Mouse (Mus musculus) hindbrain, embryonic 16.5 days (tissue): ENCODE measurements around the gene Cd5l. TPM values are rescaled to one million over a fixed set of nuclear protein-coding genes. Genes with fewer than 3 reads are reported as not detected.
"Not testable (repeated sequence)": the region's sequence is repeated elsewhere in the genome, so short reads cannot be mapped to it uniquely, and the experiment has no call there.

Experiments used
- ATAC-seq: fragments of 200-750 bp; cut with Nextera tagmentation; 2 replicates; pipeline ENCODE4 v1.8.0; 2017; ENCODE audit warnings: moderate TSS enrichment, moderate library complexity
- H3K27ac ChIP-seq: fragments of 300-500 bp; sonication (generic); 2 replicates; pipeline ENCODE4 v1.5.1; 2014; ENCODE audit warnings: low read depth, mild to moderate bottlenecking, control low read depth, low read length, moderate library complexity
- H3K27me3 ChIP-seq: fragments of 300-500 bp; sonication (generic); replicated peaks from 2 replicates; pipeline ENCODE4 v1.6.1; 2014; ENCODE audit warnings: low read length; ENCODE audit not compliant: control insufficient read depth, insufficient read depth
- H3K36me3 ChIP-seq: fragments of 300-500 bp; sonication (generic); 2 replicates; pipeline ENCODE4 v1.6.1; 2014; ENCODE audit warnings: mild to moderate bottlenecking, low read length, moderate library complexity, mixed read lengths; ENCODE audit not compliant: control insufficient read depth, insufficient read depth
- H3K4me1 ChIP-seq: fragments of 300-500 bp; sonication (generic); 2 replicates; pipeline ENCODE4 v1.6.1; 2014; ENCODE audit warnings: low read depth, low read length; ENCODE audit not compliant: control insufficient read depth, insufficient read depth
- H3K4me2 ChIP-seq: fragments of 300-500 bp; sonication (generic); 2 replicates; pipeline ENCODE4 v1.6.1; 2014; ENCODE audit warnings: mild to moderate bottlenecking, low read length, control low read depth, moderate library complexity
- H3K4me3 ChIP-seq: fragments of 300-500 bp; sonication (generic); 2 replicates; pipeline ENCODE4 v1.5.1; 2014; ENCODE audit warnings: mild to moderate bottlenecking, low read length, control low read depth, moderate library complexity
- H3K9ac ChIP-seq: fragments of 300-500 bp; sonication (generic); 2 replicates; pipeline ENCODE4 v1.6.1; 2014; ENCODE audit warnings: low read depth, mild to moderate bottlenecking, control low read depth, low read length, moderate library complexity
- H3K9me3 ChIP-seq: fragments of 300-500 bp; sonication (generic); 2 replicates; pipeline ENCODE4 v1.6.1; 2014; ENCODE audit warnings: mild to moderate bottlenecking, low read length, moderate library complexity; ENCODE audit not compliant: control insufficient read depth
- WGBS: fragments of 180-500 bp; shearing (Covaris S2); extraction: QIAGEN DNeasy Blood & Tissue Kit; methylation state at CpG from one replicate; pipeline ENCODE4 v1.1.7; 2014; 5-methylcytosine and 5-hydroxymethylcytosine counted together
- polyA plus RNA-seq: library from polyadenylated mRNA; unstranded; fragments of >200 nt; fragmentation: Nextera tagmentation; extraction: Ambion mirVana; gene quantifications from 2 replicates; pipeline ENCODE4 v1.2.1, GENCODE M21; 2015

Gene Cd5l
- polyA plus RNA-seq, 1 experiment from 2014 or later, result 0.08 TPM

- Histone ChIP-seq H3K9ac (no peak overlapping the region), H3K36me3 (no peaks in the 10 kb centered on the region), H3K4me3 (no peak overlapping the region), H3K27me3 (no peaks in the 10 kb centered on the region), H3K4me1 (no peaks in the 10 kb centered on the region), H3K27ac (no peak overlapping the region), H3K4me2 (no peak overlapping the region), H3K9me3 (no peaks in the 10 kb centered on the region)
- 76% methylated on average over 5 of the region's 5 CpGs for WGBS
- no peak for ATAC-seq
Measured at GRCm38 (mm10) chr3:87369181-87369580, 11.5 kb downstream of the Cd5l start.

GRCm38 (mm10) chr3:87376195-87377165 is 18.8 kb downstream of the Cd5l start, which contains the start of gene Fcrl1:
Gene Fcrl1, plus strand, starts transcription at chr3:87376387.
- WGBS, result 85% methylated on average over 18 of the region's 18 CpGs
- no peaks in the 10 kb centered on the region for H3K27me3 ChIP-seq
- no peak within 1 kb of the TSS for H3K4me3 ChIP-seq
- no peak within 1 kb of the TSS for H3K9ac ChIP-seq
- no peaks in the 10 kb centered on the region for H3K4me1 ChIP-seq
- H3K36me3 ChIP-seq, result no peaks in the 10 kb centered on the region
- no peaks in the 10 kb centered on the region for H3K9me3 ChIP-seq
- no peak for ATAC-seq
- H3K4me2 ChIP-seq, result no peak within 1 kb of the TSS
- no peak within 1 kb of the TSS for H3K27ac ChIP-seq

- Histone ChIP-seq H3K9ac (no peak overlapping the region), H3K4me1 (no peaks in the 10 kb centered on the region), H3K4me2 (no peak overlapping the region), H3K27ac (no peak overlapping the region), H3K4me3 (no peak overlapping the region), H3K27me3 (no peaks in the 10 kb centered on the region), H3K9me3 (no peaks in the 10 kb centered on the region), H3K36me3 (no peaks in the 10 kb centered on the region)
- 67% methylated on average over 3 of the region's 3 CpGs for WGBS
- no peak for ATAC-seq
Measured at GRCm38 (mm10) chr3:87377228-87377627, 19.5 kb downstream of the Cd5l start.

- Histone ChIP-seq H3K27ac (no peak overlapping the region), H3K27me3 (no peaks in the 10 kb centered on the region), H3K9ac (no peak overlapping the region), H3K9me3 (no peaks in the 10 kb centered on the region), H3K36me3 (no peaks in the 10 kb centered on the region), H3K4me3 (no peak overlapping the region), H3K4me1 (no peaks in the 10 kb centered on the region), H3K4me2 (no peak overlapping the region)
- WGBS, result 81% methylated on average over 6 of the region's 6 CpGs
- ATAC-seq, result no peak
Measured at GRCm38 (mm10) chr3:87377719-87378118, 20.0 kb downstream of the Cd5l start.

GRCm38 (mm10) chr3:87379641-87380315 is 22.1 kb downstream of the Cd5l start:
- not testable (repeated sequence) for H3K4me1 ChIP-seq, ATAC-seq, H3K9ac ChIP-seq, H3K27ac ChIP-seq, H3K9me3 ChIP-seq, H3K4me2 ChIP-seq, H3K4me3 ChIP-seq, H3K36me3 ChIP-seq, H3K27me3 ChIP-seq
- 88% methylated on average over 2 of the region's 2 CpGs for WGBS

GRCm38 (mm10) chr3:87381806-87382712 is 24.4 kb downstream of the Cd5l start:
- 59% methylated on average over 7 of the region's 7 CpGs for WGBS
- Histone ChIP-seq H3K9me3 (no peaks in the 10 kb centered on the region), H3K4me2 (no peak overlapping the region), H3K9ac (no peak overlapping the region), H3K27ac (no peak overlapping the region), H3K27me3 (no peaks in the 10 kb centered on the region), H3K4me1 (no peaks in the 10 kb centered on the region), H3K4me3 (no peak overlapping the region), H3K36me3 (no peaks in the 10 kb centered on the region)
- no peak for ATAC-seq

- WGBS, result 98% methylated on average over 3 of the region's 3 CpGs
- H3K9ac ChIP-seq, result no peak overlapping the region
- H3K36me3 ChIP-seq, result no peaks in the 10 kb centered on the region
- no peak for ATAC-seq
- no peak overlapping the region for H3K4me3 ChIP-seq
- no peak overlapping the region for H3K4me2 ChIP-seq
- no peak overlapping the region for H3K27ac ChIP-seq
- no peaks in the 10 kb centered on the region for H3K9me3 ChIP-seq
- no peaks in the 10 kb centered on the region for H3K27me3 ChIP-seq
- no peaks in the 10 kb centered on the region for H3K4me1 ChIP-seq
Measured at GRCm38 (mm10) chr3:87383308-87383707, 25.6 kb downstream of the Cd5l start.

- WGBS, result 85% methylated on average over 9 of the region's 9 CpGs
- Histone ChIP-seq H3K9me3 (no peaks in the 10 kb centered on the region), H3K4me1 (no peaks in the 10 kb centered on the region), H3K27ac (no peak overlapping the region), H3K27me3 (no peaks in the 10 kb centered on the region), H3K36me3 (no peaks in the 10 kb centered on the region), H3K9ac (no peak overlapping the region), H3K4me2 (no peak overlapping the region), H3K4me3 (no peak overlapping the region)
- ATAC-seq, result no peak
Measured at GRCm38 (mm10) chr3:87385105-87385504, 27.4 kb downstream of the Cd5l start.
